Mouse (Mus musculus) heart, postnatal 4 days (tissue): ENCODE results near the gene Lyar. TPM values are rescaled to one million over a fixed set of nuclear protein-coding genes. Genes with fewer than 3 reads are reported as not detected.

Source experiments
- DNase-seq: peaks from one replicate; pipeline ENCODE4 v3.0.0; 2021
- total RNA-seq, 2 experiments: library from RNA; stranded (reverse); gene quantifications; 2 replicates each; pipeline ENCODE4 v1.2.3; 2021

Lyar gene
- total RNA-seq: 10 to 100 TPM; 18.5 to 20.0 TPM

DNA sequence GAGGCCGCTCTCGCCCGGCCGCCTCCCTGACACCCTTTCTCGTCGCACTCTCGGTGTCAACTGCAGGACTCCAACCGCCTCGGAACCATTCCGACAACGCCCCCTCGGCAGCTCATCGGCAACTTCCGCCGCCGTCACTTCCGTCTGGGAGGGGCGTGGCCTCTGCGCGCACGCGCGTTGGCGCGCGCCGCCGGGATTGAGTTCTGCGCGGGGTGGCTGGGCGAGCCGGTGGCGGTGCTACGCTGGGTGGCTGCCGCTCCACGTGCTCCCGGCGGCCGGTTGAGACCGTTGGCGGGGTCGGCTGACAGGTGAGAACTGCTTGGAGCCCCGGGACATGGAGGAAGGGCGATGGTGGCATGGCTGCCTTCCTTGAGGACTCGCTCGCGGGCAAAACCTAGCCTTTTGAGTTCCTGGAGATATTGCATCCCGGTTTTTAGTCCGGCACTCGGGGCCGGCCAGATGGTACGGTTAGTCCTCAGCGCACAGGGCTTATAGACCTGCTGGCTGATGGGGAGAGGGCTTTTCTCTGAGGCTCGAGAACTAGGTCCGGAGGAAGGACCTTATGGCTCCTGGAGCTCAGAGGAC, at the start of gene Lyar, which contains the start of gene Zbtb49:
Gene Lyar, plus strand, starts transcription at position 143 of the 585 bp plus-strand sequence.
Gene Zbtb49, minus strand, starts transcription at position 130 of the 585 bp plus-strand sequence.
- peak; percentile 97 for DNase-seq

DNA sequence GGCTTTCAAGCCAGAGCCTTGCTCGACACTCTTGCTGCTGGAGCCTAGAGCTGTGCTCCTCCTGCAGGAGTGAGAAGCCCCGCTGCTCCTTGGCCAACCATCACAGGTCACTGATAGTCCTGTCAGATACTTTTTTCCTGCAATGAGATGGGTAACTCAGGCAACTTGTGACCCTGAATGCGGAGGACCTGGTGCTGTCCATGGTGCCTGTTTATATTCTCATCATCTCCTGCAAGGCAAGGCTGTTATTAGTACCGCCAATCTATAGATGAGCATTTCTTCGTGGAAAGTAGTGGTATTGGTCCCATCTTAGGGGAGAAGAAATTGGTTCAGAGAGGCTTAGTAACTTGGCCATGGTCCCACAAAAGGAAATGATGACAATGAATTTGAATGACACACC, 46.5 kb upstream of the Lyar start:
- DNase-seq: no peak

DNA sequence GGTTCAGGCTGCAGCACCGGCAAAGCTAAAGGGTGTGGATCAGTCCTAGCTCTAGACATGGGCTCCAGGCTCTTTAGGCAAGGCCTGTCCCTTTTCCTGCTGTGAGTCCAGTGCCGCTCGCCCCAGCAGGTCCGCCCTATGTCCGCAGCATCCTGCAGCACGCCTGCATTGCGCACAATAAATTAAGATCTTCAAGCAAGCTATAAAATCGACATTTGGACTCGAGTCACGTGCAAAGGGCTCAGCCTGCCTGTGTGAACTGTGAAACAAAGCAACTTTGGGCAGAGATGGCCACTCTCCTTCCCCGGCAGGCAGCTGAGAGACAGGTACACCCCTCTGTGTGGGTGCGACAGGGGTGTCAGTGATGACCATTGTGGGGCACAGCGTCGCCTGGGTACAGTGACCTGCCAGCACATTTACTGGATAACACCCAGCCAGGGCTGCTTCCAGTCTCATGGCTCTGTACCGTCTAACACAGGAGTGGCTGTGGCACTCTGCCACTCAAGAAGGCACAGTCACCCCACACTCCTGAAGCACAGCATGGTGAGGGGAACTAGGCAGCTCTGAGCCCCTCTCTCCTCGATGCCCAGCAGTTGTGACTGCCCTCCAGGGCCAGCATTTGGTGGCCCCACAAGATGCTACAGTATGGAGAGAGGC, 45.9 kb upstream of the Lyar start:
- no peak for DNase-seq

DNA sequence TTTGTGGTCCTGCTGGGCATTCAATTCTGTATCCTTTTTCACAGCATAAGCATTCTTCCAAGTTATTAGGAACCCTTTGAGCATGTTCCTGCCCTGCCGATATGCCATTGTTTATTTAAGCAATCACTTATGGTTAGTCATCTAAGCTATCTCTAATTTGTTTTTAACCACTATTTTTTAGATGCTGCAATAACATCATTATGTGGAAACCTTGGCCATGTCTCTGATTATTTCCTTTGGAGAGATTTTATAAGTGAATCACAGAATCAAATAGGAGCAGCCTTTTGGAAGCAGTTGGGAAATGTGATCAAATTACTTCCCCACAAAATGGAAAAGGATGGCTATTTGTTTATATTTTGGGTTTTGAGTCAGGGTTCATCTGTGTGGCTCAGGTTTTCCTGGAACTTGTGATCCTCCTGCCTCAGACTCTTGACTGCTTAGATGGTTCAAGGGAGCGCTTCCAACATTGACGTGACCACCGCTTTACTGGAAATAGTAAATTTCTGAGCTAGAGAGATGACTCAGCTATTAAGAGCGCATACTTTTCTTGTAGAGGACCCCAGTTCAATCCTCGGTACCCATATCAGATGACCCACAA, 35.5 kb upstream of the Lyar start:
- no peak for DNase-seq

DNA sequence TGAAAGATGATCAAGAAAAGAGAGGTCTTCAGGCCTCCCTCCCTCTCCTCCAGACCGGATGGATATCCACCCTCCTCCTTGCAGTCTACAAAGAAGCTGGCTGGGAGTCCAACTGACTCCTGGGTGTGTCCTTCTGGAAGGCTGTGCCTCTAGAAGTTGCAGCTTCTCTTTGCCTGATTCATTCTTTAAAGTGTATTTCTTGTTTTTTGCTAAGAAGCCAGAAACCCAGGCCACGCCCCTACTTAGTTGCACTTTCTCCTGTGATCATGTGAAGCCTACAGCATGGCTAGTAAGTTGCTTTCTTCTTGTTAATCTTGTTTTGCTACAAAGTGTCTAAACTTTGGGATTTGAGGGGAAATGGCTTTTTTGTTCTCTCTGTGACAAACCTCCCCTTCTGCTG, 33.3 kb upstream of the Lyar start:
- no peak for DNase-seq

DNA sequence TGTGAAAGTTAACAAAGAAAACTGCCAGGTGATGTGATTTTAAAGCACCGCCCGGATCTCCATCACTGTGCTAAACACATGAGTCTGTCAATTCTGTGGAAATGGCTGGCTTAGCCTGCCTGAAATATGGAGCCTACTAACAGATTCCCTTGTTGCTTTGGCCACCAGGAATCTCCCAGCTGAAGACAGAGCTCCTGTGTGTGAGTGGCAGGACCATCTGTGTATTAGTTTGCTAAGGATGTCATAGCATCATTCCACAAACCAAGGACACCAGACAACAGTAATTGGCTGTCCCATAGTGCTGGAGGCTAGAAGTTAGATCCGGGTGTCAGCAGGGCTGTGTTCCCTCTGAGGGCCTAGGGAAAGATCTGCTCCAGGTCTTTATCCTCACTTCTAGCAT, 29.4 kb upstream of the Lyar start:
- no peak for DNase-seq

DNA sequence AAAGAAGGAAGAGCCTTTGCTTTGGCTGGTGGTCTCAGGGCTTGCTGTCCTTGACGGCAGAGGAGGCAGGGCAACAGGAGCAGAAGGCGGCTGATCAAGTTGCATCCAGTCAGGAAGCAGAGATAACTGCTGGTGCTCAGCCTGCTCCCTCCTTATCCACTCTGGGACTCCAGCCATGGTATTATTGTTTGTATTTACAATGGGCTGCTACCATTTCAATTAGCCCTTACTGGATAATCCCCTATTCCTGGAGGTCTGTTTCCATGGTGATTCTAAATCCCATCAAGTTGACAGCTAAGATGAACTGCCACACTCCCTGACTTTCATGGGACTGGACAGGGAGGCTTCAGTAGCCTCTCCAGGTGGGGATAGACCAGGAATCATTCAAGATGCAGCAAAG, 25.3 kb upstream of the Lyar start:
- no peak for DNase-seq

DNA sequence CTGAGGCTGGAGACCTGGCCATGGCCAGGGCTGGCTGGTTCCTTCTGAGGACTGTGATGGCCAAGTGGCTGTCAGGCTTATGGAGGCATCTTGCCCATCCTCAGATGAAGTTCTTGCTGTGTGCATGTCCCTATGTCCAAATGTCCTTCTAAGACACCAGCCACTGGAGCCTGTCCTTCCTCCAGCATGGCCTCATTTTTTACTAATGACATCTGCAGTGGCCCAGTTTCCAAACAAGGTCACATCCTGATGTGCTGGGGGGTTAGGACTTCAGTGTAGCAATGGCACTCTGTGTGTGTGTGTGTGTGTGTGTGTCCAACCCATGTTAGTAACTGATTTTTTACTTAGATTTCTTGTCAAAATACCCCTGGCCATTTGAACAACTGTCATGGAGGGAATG, 24.3 kb upstream of the Lyar start:
- DNase-seq: no peak

DNA sequence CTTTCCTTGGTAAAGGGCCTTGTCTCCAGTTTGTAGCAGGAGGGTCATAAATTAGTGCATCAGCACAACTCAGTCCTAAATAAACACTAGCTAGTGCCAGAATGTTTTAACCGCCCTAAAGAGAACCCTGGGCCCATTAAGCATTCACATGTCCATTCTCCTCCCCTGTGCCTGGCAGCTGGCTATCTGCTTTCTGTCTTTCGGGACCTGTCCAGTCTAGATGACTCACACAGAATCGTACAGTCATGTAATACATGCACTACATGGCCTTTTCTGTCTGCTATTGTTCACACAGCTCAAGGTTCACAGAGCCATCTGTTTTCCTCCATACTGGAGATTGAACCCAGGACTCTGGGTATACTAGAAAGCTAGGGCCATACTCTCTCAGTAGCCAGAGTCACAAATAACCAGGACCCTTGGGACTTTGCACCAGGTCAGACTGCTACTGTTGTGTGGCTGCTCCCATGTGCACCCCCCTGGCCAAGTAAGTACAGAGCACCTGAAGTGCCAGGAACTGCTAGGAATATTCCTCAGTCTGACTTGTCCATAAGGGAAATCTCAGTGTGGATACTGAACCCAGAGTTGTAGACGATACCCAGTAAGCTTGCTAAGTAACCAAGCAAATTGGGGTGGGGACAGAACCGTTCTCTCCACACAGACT, 23.3 kb upstream of the Lyar start:
- no peak for DNase-seq

DNA sequence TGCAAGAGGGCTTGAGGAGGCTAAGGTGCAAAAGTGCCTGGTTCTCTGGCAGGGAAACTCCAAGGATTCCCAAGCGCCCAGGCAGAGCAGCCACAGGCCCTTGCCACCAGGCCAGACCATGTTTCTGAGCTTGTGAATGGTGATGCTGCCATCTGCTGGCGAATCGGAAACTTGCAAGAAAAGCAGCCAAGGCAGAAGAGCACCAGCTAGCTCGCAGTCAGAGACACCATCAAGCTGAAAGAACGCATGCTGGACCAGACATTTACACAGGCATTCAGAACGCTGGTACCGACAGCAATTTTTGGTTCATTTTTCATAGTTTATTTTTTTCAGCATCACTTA, 22.8 kb upstream of the Lyar start:
- DNase-seq: peak; percentile 91

DNA sequence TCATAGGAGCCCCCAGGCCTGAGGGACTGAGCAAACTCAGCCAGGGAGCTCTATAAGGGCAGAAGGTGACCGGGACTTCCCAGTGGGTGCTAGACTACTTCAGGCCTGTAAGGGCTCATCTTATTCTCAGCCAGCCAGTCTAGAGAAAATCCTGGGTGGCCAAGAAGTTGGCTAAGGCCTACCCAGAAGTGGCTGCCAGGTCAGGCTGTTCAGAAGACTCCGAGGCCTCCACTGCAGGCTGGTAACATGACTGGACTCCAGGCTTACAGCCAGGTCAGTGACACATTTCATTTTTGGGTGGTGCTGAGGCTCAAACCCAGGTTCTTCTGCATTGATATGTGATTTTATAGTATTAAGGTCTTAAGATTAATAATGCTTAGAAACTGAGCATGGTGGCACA, 20.6 kb upstream of the Lyar start:
- no peak for DNase-seq

DNA sequence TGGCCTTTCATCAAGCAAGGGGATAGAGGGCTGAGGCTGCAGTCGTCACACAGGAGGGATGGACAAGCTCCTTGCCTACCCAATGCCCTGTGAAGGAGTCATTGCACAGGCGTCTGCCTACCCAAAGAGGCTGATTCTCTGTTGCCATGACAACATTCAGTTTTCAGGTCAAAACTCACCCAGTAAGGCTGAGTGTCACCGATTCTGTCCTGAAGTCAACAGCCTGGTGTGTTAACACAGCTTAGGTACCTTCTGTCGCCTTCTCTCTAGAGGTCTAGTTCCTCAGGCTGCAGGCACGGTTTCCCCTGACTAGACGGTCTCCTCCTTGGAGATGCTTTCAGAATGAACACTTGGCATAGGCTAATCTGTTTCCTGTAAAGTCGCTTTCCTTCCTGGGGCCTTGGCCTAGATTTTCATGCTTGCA, 15.0 kb upstream of the Lyar start:
- no peak for DNase-seq

DNA sequence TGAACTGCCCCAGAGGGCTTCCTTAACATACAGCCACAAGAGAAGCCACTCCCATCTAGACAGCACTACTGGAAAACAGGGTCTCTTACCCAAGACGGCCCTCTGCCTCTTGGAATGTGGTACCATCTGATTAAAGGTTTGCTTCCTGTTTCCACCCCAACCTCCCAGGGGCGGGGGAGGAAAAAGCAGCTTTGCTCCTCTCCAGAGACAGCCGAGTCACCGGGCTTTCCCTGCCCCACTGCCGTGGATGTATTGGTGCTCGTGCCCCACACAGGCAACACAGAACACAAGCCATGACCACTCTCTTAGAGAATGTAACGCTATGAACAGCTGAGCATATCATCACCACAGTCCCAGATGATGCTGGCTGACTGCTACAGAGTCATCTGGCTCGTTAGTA, 11.3 kb upstream of the Lyar start:
- DNase-seq: no peak

DNA sequence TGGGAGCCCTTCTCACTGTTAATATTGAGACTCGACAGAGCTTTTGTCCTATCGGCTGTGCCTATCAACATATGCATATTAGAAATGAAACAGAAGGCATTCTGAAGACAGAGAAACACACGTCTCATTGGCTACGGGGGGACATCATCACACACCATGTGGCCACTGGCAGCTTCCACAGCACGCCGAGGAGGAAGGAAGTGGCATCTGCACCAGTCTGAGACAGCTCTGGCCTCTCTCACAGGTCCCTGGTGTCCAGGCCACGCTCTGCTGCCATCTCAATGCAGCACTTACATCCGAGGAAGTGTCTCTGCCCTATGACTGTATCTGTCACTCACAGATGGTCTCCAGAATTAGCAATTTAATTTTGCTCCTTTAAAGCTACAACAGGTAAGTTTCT, 8.6 kb upstream of the Lyar start:
- no peak for DNase-seq

DNA sequence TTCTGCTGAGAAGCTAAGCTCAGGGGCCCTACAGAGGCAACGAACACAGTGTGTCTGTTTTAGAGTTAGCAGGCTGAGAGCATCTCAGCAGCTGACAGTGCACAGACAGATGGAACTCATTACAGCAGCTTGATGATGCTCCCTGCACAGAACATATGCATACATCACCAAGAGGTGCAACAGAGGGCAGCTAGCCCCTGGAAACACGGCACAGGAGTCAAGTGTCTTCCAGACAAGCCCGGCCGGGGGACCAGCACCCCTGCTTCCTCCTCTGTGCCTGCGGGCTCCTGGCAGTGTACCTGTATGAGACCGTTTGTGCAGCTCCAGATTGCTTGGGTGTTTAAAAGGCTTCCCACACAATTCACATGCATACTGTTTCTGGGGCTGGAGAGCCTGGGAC, 7.3 kb upstream of the Lyar start:
- no peak for DNase-seq

DNA sequence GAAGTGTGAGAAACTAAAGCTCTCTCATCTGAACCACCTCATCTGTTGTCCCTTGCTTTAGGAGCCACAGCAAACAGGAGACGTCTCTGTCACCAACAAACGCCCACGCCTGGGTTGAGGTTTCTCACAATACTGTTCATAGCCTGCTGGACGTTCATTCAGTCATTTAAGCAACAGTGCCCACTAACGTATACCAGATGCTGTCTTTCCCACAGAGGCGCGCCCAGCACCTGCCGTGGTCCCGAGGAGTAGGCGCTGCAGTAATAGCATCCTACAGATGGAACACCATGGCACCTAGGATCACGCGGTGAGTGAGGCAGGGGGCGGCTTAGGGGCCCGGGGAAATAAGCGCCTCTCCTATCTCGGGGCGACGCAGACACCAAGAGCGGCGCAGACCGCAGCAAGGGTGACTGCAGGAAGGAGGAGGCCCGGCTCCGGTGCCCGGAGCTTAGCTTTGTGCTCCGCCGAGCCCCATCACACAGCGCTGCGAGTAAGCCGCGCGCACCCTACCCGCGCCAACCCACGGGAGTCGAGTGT, 431 bp upstream of the Lyar start:
- DNase-seq: no peak

DNA sequence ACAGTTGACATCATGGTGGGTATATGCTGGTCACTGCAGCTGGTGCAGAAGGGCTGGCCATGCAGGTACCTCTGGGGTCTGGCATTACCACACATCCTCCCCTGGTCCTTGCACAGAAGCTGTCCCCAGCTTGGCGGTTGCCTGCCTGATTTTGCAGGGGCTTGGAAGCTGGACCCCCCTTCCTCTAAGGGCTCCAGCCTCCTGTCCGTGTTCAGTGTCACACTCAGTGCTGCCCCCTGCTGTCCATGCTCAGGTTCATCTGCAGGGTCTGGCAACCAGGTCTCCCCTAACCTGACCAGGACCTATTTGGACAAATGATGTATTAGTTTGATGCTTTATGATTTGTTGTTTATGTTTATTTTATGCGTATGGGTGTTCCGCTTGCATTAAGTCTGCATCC, 15.2 kb downstream of the Lyar start:
- peak; percentile 66 for DNase-seq

DNA sequence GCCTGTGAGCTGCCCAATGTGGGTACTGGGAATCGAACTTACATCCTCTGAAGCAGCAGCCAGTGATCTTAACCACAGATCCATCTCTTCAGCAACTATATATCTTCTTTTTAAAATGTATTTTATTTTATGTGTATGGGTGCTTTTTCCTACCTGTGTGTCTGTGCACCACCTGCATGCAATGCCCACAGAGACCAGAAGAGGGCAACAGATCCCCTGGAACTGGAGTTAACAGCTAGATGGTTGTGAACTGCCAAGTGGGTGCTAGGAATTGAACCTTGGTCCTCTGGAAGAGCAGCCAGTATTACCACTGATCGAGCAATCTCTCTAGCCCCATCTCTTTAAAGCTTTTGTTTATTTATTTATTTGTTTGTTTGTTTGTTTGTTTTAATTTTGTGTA, 16.4 kb downstream of the Lyar start:
- DNase-seq: no peak

DNA sequence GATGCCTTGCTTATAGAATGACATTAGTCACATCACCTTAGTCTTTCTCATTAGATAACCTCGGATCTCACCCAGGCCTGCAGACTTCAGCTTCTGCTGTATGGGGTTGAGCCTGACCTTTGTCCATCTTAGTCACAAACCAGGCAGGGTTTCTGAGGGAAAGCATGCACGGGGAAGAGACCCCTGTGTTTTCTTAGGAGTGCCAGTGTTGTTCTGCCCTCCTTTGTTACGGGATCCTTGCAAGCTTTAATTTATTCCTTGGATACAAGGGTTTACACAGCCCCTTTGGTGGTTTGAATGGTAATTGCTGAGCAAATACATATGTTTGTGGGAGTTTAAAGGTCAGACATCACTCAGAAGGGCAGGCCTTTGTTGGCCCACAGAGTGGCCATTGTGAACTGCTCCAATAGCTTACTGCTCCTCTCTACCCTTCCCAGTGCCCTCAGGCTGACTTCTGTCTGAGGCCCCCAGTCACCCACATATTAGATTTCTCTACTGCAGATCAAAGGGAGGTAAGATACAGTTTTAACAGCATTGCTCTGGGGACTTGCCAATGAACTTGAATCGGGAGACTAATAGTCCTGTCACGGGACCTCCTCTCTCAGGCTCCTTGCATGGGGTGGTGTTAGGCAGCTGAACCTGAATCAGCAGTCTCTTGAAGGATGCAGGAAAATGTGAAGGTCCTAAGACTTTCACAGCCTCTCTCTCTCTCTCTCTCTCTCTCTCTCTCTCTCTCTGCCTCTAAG, 20.6 kb downstream of the Lyar start:
- DNase-seq: no peak

DNA sequence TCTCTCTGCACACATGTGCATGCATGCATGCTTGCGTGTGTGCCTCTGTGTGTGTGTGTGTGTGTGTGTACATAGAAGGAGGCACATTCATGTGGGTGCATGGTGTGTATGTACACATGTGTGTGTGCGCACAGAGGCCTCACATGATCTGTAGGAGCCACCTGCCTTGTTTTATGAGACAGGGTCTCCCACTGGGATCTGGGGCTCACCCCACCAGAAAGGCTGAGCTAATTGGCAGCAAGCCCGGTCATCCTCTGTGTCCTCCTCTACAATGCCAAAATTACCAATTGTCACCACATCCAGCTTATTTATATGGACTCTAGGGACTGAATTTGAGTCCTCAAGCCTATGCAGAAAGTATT, 21.2 kb downstream of the Lyar start:
- no peak for DNase-seq

DNA sequence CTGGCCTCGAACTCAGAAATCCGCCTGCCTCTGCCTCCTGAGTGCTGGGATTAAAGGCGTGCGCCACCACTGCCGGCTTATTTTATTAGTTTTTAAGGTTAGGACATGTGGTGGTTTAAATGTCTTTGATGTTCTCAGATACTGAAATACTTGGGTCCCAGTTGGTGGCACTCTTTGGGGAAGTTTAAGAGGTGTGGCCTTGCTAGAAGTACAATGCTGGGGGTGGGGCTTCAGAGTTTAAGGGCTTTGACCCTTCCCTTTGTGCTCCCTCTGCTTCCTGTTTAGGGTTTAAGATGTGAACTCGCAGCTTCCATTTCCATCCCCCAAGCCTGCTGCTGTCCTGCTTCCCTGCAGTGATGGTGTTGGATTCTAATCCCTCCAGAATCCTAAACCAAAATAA, 21.7 kb downstream of the Lyar start:
- no peak for DNase-seq

DNA sequence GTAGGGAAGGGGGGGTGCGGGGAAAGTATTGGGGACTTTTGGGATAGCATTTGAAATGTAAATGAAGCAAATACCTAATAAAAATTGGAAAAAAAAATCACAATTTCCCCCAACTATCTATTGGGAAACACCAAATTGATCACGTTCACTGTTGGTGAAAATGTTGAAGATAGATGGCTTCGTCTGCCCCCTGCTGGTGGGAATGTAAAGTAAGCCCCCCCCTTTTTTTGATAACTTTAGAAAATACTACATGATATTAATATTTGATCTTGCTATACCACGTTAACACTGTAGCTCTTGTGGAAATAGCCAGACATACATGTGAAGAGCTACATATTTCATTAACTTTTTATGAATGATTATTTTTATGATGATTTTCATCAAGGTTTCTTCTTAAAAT, 34.9 kb downstream of the Lyar start:
- no peak for DNase-seq

DNA sequence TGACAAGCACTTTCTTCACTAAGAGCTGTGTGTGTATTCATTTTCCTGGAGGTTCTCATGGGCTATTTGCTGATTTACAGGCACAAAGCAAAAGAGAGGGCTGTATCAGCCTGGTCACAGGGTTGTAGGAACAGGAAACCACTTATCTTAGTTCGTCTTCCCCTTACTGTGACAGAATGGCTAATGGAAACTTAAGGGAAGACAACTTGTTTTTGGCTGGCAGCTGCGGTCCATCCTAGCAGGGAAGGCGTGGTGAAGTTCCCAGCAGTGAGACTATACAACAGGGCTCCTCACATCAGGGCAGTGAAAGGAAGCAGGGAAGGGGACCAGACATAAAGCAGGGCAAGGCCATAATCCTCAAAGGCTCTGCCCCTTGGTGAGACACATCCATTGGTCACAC, 35.4 kb downstream of the Lyar start:
- DNase-seq: no peak
